Mouse (Mus musculus) adrenal gland, postnatal 4 days (tissue): Measurements from ENCODE around the gene Prkag2. TPM values are rescaled to one million over a fixed set of nuclear protein-coding genes. Genes with fewer than 3 reads are reported as not detected.

Source experiments
- DNase-seq, 2 experiments: peaks; one replicate each; pipeline ENCODE4 v3.0.0; 2021 to 2022; ENCODE audit warnings: low spot score in 2 of 2, mixed read lengths in 2 of 2
- total RNA-seq, 2 experiments: library from RNA; stranded (reverse); gene quantifications; 2 replicates each; pipeline ENCODE4 v1.2.3; 2021

Gene Prkag2
- total RNA-seq, 2 experiments from 2014 or later = 50.0 to 55.4 TPM

GRCm38 (mm10) chr5:25053971-25054658 is 46.3 kb downstream of the Prkag2 start:
- DNase-seq = no peak

GRCm38 (mm10) chr5:25050827-25051226 is 49.6 kb downstream of the Prkag2 start:
- no peak for DNase-seq

GRCm38 (mm10) chr5:25047670-25048069 is 52.8 kb downstream of the Prkag2 start:
- DNase-seq = no peak

GRCm38 (mm10) chr5:25046762-25047161 is 53.7 kb downstream of the Prkag2 start:
- DNase-seq = no peak

- no peak for DNase-seq
These were observed 56.4 kb downstream of the Prkag2 start for GRCm38 (mm10) chr5:25044007-25044406.

- DNase-seq = no peak
These were observed 58.5 kb downstream of the Prkag2 start for GRCm38 (mm10) chr5:25041947-25042346.

- no peak for DNase-seq
These were observed 59.1 kb downstream of the Prkag2 start for GRCm38 (mm10) chr5:25041307-25041706.

- DNase-seq = no peak
These were observed 59.5 kb downstream of the Prkag2 start for GRCm38 (mm10) chr5:25040903-25041302.

- no peak for DNase-seq
These were observed 61.6 kb downstream of the Prkag2 start for GRCm38 (mm10) chr5:25038827-25039226.

GRCm38 (mm10) chr5:25035391-25035790 is 65.1 kb downstream of the Prkag2 start:
- DNase-seq = no peak

GRCm38 (mm10) chr5:25031456-25031856 is 69.0 kb downstream of the Prkag2 start:
- DNase-seq = no peak

- no peak for DNase-seq
These were observed 69.4 kb downstream of the Prkag2 start for GRCm38 (mm10) chr5:25031037-25031436.

GRCm38 (mm10) chr5:25030276-25030681 is 70.2 kb downstream of the Prkag2 start:
- no peak for DNase-seq

GRCm38 (mm10) chr5:25027673-25028072 is 72.8 kb downstream of the Prkag2 start:
- no peak for DNase-seq

- no peak for DNase-seq
These were observed 75.0 kb downstream of the Prkag2 start for GRCm38 (mm10) chr5:25025309-25026019.

GRCm38 (mm10) chr5:25022904-25023303 is 77.5 kb downstream of the Prkag2 start:
- peak in 1 of 2 experiments; percentile 33 for DNase-seq

- DNase-seq = no peak
These were observed 81.2 kb downstream of the Prkag2 start for GRCm38 (mm10) chr5:25019221-25019620.

- DNase-seq = no peak
These were observed 88.3 kb downstream of the Prkag2 start for GRCm38 (mm10) chr5:25012134-25012533.

GRCm38 (mm10) chr5:25011019-25011485 is 89.4 kb downstream of the Prkag2 start:
- DNase-seq = peak; percentile 59 to 64

- DNase-seq = peak; percentile 74 to 83
These were observed 90.0 kb downstream of the Prkag2 start for GRCm38 (mm10) chr5:25010438-25010892.

GRCm38 (mm10) chr5:25009770-25010169 is 90.7 kb downstream of the Prkag2 start:
- no peak for DNase-seq

- no peak for DNase-seq
These were observed 91.5 kb downstream of the Prkag2 start for GRCm38 (mm10) chr5:25008966-25009365.
